Mouse (Mus musculus) kidney, adult 11 months (tissue): ENCODE results near the gene Glb1l2.

ENCODE experiments used
- DNase-seq: peaks from one replicate; pipeline ENCODE4 v3.0.0; 2022

Glb1l2 gene

GRCm38 (mm10) chr9:26805935-26806666, at the start of gene Glb1l2:
Gene Glb1l2, minus strand, starts transcription at chr9:26806468.
- DNase-seq = peak; percentile 98

GRCm38 (mm10) chr9:26831089-26831488, 24.8 kb upstream of the Glb1l2 start:
- DNase-seq = no peak

- no peak for DNase-seq
These were observed 13.7 kb upstream of the Glb1l2 start for GRCm38 (mm10) chr9:26819942-26820341.

- DNase-seq = no peak
These were observed 2.5 kb upstream of the Glb1l2 start for GRCm38 (mm10) chr9:26808735-26809134.

GRCm38 (mm10) chr9:26804321-26804720, 1.9 kb downstream of the Glb1l2 start:
- DNase-seq = no peak

GRCm38 (mm10) chr9:26800357-26800756, 5.9 kb downstream of the Glb1l2 start:
- peak; percentile 81 for DNase-seq

- DNase-seq = peak; percentile 61
These were observed 7.5 kb downstream of the Glb1l2 start for GRCm38 (mm10) chr9:26798731-26799130.

GRCm38 (mm10) chr9:26798205-26798604, 8.1 kb downstream of the Glb1l2 start:
- DNase-seq = no peak

GRCm38 (mm10) chr9:26792829-26793228, 13.4 kb downstream of the Glb1l2 start:
- DNase-seq = no peak

- DNase-seq = no peak
These were observed 22.8 kb downstream of the Glb1l2 start for GRCm38 (mm10) chr9:26783414-26783975.

GRCm38 (mm10) chr9:26778421-26778820, 27.8 kb downstream of the Glb1l2 start:
- DNase-seq = peak; percentile 30

- no peak for DNase-seq
These were observed 30.0 kb downstream of the Glb1l2 start for GRCm38 (mm10) chr9:26776122-26776902.

- no peak for DNase-seq
These were observed 30.6 kb downstream of the Glb1l2 start for GRCm38 (mm10) chr9:26775700-26776099.

GRCm38 (mm10) chr9:26768181-26768580, 38.1 kb downstream of the Glb1l2 start:
- DNase-seq = no peak

GRCm38 (mm10) chr9:26762477-26762876, 43.8 kb downstream of the Glb1l2 start:
- DNase-seq = no peak

- no peak for DNase-seq
These were observed 45.7 kb downstream of the Glb1l2 start for GRCm38 (mm10) chr9:26760576-26760975.

- peak; percentile 20 for DNase-seq
These were observed 46.2 kb downstream of the Glb1l2 start for GRCm38 (mm10) chr9:26760081-26760480.

- no peak for DNase-seq
These were observed 57.4 kb downstream of the Glb1l2 start for GRCm38 (mm10) chr9:26748893-26749292.

- no peak for DNase-seq
These were observed 59.1 kb downstream of the Glb1l2 start for GRCm38 (mm10) chr9:26747121-26747520.

- no peak for DNase-seq
These were observed 63.5 kb downstream of the Glb1l2 start for GRCm38 (mm10) chr9:26742817-26743216.

GRCm38 (mm10) chr9:26737116-26737515, 69.2 kb downstream of the Glb1l2 start:
- peak; percentile 17 for DNase-seq

- no peak for DNase-seq
These were observed 72.3 kb downstream of the Glb1l2 start for GRCm38 (mm10) chr9:26733986-26734385.

GRCm38 (mm10) chr9:26733206-26733891, 72.9 kb downstream of the Glb1l2 start, which contains the start of gene B3gat1:
Gene B3gat1, plus strand, starts transcription at chr9:26733728.
- no peak for DNase-seq
